Mouse (Mus musculus): Measurements from ENCODE around the gene Gm9913. TPM values are rescaled to one million over a fixed set of nuclear protein-coding genes. Genes with fewer than 3 reads are reported as not detected.

The Gm9913 gene
- polyA plus RNA-seq, 1 experiment from 2014 or later: 0.66 TPM

GRCm38 (mm10) chr2:125476231-125476630 is 28.7 kb upstream of the Gm9913 start:
- H3K4me1 ChIP-seq (replicated peaks; ENCODE audit: control insufficient read depth, insufficient read depth, low read length): peaks cover 18% of the 10 kb centered on the region; the same call in 1 of the 2 replicates
- H3K9me3 ChIP-seq (ENCODE audit: control insufficient read depth, low read length): no peaks in the 10 kb centered on the region
- no peak overlapping the region for H3K4me2 ChIP-seq (ENCODE audit: low read length)
- no peak overlapping the region for H3K4me3 ChIP-seq (ENCODE audit: low read depth, low read length)
- H3K36me3 ChIP-seq (ENCODE audit: control insufficient read depth, insufficient read depth, low read length): peaks cover 11% of the 10 kb centered on the region
- no peak for DNase-seq (ENCODE audit: low spot score)
- no peak overlapping the region for H3K9ac ChIP-seq (ENCODE audit: low read length)
- 72% methylated on average over 3 of the region's 3 CpGs for WGBS
- H3K27ac ChIP-seq (ENCODE audit: low read depth): no peak overlapping the region
- no peaks in the 10 kb centered on the region for H3K27me3 ChIP-seq (replicated peaks; ENCODE audit: control insufficient read depth, insufficient read depth, low read length)
- ATAC-seq (replicated peaks; ENCODE audit: low FRiP score, low TSS enrichment, low read depth): no peak

- no peak overlapping the region for H3K27ac ChIP-seq (ENCODE audit: low read depth)
- H3K4me3 ChIP-seq (ENCODE audit: low read depth, low read length): no peak overlapping the region
- H3K4me2 ChIP-seq (ENCODE audit: low read length): no peak overlapping the region
- DNase-seq (ENCODE audit: low spot score): no peak
- H3K9ac ChIP-seq (ENCODE audit: low read length): no peak overlapping the region
- H3K4me1 ChIP-seq (replicated peaks; ENCODE audit: control insufficient read depth, insufficient read depth, low read length): peaks cover 18% of the 10 kb centered on the region; the same call in 1 of the 2 replicates
- 74% methylated on average over 3 of the region's 3 CpGs for WGBS
- H3K36me3 ChIP-seq (ENCODE audit: control insufficient read depth, insufficient read depth, low read length): peaks cover 4% of the 10 kb centered on the region
- no peak for ATAC-seq (replicated peaks; ENCODE audit: low FRiP score, low TSS enrichment, low read depth)
- no peaks in the 10 kb centered on the region for H3K27me3 ChIP-seq (replicated peaks; ENCODE audit: control insufficient read depth, insufficient read depth, low read length)
- H3K9me3 ChIP-seq (ENCODE audit: control insufficient read depth, low read length): no peaks in the 10 kb centered on the region
Observed at GRCm38 (mm10) chr2:125477367-125477766, 27.5 kb upstream of the Gm9913 start.

GRCm38 (mm10) chr2:125478705-125479104 is 26.2 kb upstream of the Gm9913 start:
- 76% methylated on average over 4 of the region's 4 CpGs for WGBS
- Histone ChIP-seq H3K9ac (ENCODE audit: low read length) (no peak overlapping the region), H3K4me1 (replicated peaks; ENCODE audit: control insufficient read depth, insufficient read depth, low read length) (peaks cover 13% of the 10 kb centered on the region; the same call in 1 of the 2 replicates), H3K36me3 (ENCODE audit: control insufficient read depth, insufficient read depth, low read length) (no peaks in the 10 kb centered on the region; the same call in 1 of the 2 replicates), H3K9me3 (ENCODE audit: control insufficient read depth, low read length) (no peaks in the 10 kb centered on the region), H3K4me2 (ENCODE audit: low read length) (no peak overlapping the region), H3K27me3 (replicated peaks; ENCODE audit: control insufficient read depth, insufficient read depth, low read length) (no peaks in the 10 kb centered on the region), H3K27ac (ENCODE audit: low read depth) (no peak overlapping the region), H3K4me3 (ENCODE audit: low read depth, low read length) (no peak overlapping the region)
- peak; percentile 38 for DNase-seq (ENCODE audit: low spot score)
- ATAC-seq (replicated peaks; ENCODE audit: low FRiP score, low TSS enrichment, low read depth): no peak

GRCm38 (mm10) chr2:125480057-125480456 is 24.8 kb upstream of the Gm9913 start:
- no peak for ATAC-seq (replicated peaks; ENCODE audit: low FRiP score, low TSS enrichment, low read depth)
- WGBS: 69% methylated on average over 5 of the region's 5 CpGs
- Histone ChIP-seq H3K9ac (ENCODE audit: low read length) (no peak overlapping the region), H3K9me3 (ENCODE audit: control insufficient read depth, low read length) (no peaks in the 10 kb centered on the region), H3K4me3 (ENCODE audit: low read depth, low read length) (no peak overlapping the region), H3K4me1 (replicated peaks; ENCODE audit: control insufficient read depth, insufficient read depth, low read length) (peaks cover 15% of the 10 kb centered on the region; the same call in 1 of the 2 replicates), H3K36me3 (ENCODE audit: control insufficient read depth, insufficient read depth, low read length) (no peaks in the 10 kb centered on the region; the same call in 1 of the 2 replicates), H3K27ac (ENCODE audit: low read depth) (no peak overlapping the region), H3K4me2 (ENCODE audit: low read length) (no peak overlapping the region), H3K27me3 (replicated peaks; ENCODE audit: control insufficient read depth, insufficient read depth, low read length) (no peaks in the 10 kb centered on the region)
- DNase-seq (ENCODE audit: low spot score): peak; percentile 51

GRCm38 (mm10) chr2:125481116-125481515 is 23.8 kb upstream of the Gm9913 start:
- no peaks in the 10 kb centered on the region; the same call in 1 of the 2 replicates for H3K36me3 ChIP-seq (ENCODE audit: control insufficient read depth, insufficient read depth, low read length)

GRCm38 (mm10) chr2:125481531-125482317 is 23.2 kb upstream of the Gm9913 start:
- Histone ChIP-seq H3K4me2 (ENCODE audit: low read length) (no peak overlapping the region), H3K4me1 (replicated peaks; ENCODE audit: control insufficient read depth, insufficient read depth, low read length) (peaks cover 15% of the 10 kb centered on the region; the same call in 1 of the 2 replicates), H3K9me3 (ENCODE audit: control insufficient read depth, low read length) (no peaks in the 10 kb centered on the region), H3K36me3 (ENCODE audit: control insufficient read depth, insufficient read depth, low read length) (no peaks in the 10 kb centered on the region; the same call in 1 of the 2 replicates), H3K27me3 (replicated peaks; ENCODE audit: control insufficient read depth, insufficient read depth, low read length) (no peaks in the 10 kb centered on the region), H3K9ac (ENCODE audit: low read length) (no peak overlapping the region), H3K27ac (ENCODE audit: low read depth) (no peak overlapping the region), H3K4me3 (ENCODE audit: low read depth, low read length) (no peak overlapping the region)
- ATAC-seq (replicated peaks; ENCODE audit: low FRiP score, low TSS enrichment, low read depth): no peak
- 89% methylated on average over 9 of the region's 9 CpGs for WGBS
- peak; percentile 27 for DNase-seq (ENCODE audit: low spot score)

More at GRCm38 (mm10) chr2:125481116-125481515, 23.8 kb upstream of the Gm9913 start:
- H3K27me3 ChIP-seq (replicated peaks; ENCODE audit: control insufficient read depth, insufficient read depth, low read length): no peaks in the 10 kb centered on the region
- WGBS: 80% methylated on average over 4 of the region's 4 CpGs
- H3K27ac ChIP-seq (ENCODE audit: low read depth): no peak overlapping the region
- ATAC-seq (replicated peaks; ENCODE audit: low FRiP score, low TSS enrichment, low read depth): no peak
- H3K4me1 ChIP-seq (replicated peaks; ENCODE audit: control insufficient read depth, insufficient read depth, low read length): peaks cover 15% of the 10 kb centered on the region; the same call in 1 of the 2 replicates
- no peaks in the 10 kb centered on the region for H3K9me3 ChIP-seq (ENCODE audit: control insufficient read depth, low read length)
- no peak overlapping the region for H3K9ac ChIP-seq (ENCODE audit: low read length)
- no peak overlapping the region for H3K4me3 ChIP-seq (ENCODE audit: low read depth, low read length)
- H3K4me2 ChIP-seq (ENCODE audit: low read length): no peak overlapping the region
- DNase-seq (ENCODE audit: low spot score): peak; percentile 3

GRCm38 (mm10) chr2:125484164-125484563 is 20.7 kb upstream of the Gm9913 start:
- DNase-seq (ENCODE audit: low spot score) (peak; percentile 45), ATAC-seq (replicated peaks; ENCODE audit: low FRiP score, low TSS enrichment, low read depth) (no peak)
- Histone ChIP-seq H3K27ac (ENCODE audit: low read depth) (no peak overlapping the region), H3K36me3 (ENCODE audit: control insufficient read depth, insufficient read depth, low read length) (no peaks in the 10 kb centered on the region), H3K9ac (ENCODE audit: low read length) (no peak overlapping the region), H3K27me3 (replicated peaks; ENCODE audit: control insufficient read depth, insufficient read depth, low read length) (no peaks in the 10 kb centered on the region), H3K9me3 (ENCODE audit: control insufficient read depth, low read length) (no peaks in the 10 kb centered on the region), H3K4me2 (ENCODE audit: low read length) (no peak overlapping the region), H3K4me1 (replicated peaks; ENCODE audit: control insufficient read depth, insufficient read depth, low read length) (peaks cover 15% of the 10 kb centered on the region; the same call in 1 of the 2 replicates), H3K4me3 (ENCODE audit: low read depth, low read length) (no peak overlapping the region)

- peaks cover 12% of the 10 kb centered on the region; the same call in 1 of the 2 replicates for H3K4me1 ChIP-seq (replicated peaks; ENCODE audit: control insufficient read depth, insufficient read depth, low read length)
- H3K4me3 ChIP-seq (ENCODE audit: low read depth, low read length): no peak overlapping the region
- H3K27ac ChIP-seq (ENCODE audit: low read depth): peak overlapping the region; percentile 33; the same call in 1 of the 2 replicates
- DNase-seq (ENCODE audit: low spot score) (peak; percentile 46), ATAC-seq (replicated peaks; ENCODE audit: low FRiP score, low TSS enrichment, low read depth) (no peak)
- H3K9ac ChIP-seq (ENCODE audit: low read length): no peak overlapping the region
- no peaks in the 10 kb centered on the region for H3K36me3 ChIP-seq (ENCODE audit: control insufficient read depth, insufficient read depth, low read length)
- H3K9me3 ChIP-seq (ENCODE audit: control insufficient read depth, low read length): no peaks in the 10 kb centered on the region
- no peak overlapping the region for H3K4me2 ChIP-seq (ENCODE audit: low read length)
- no peaks in the 10 kb centered on the region for H3K27me3 ChIP-seq (replicated peaks; ENCODE audit: control insufficient read depth, insufficient read depth, low read length)
- 76% methylated on average over 9 of the region's 9 CpGs for WGBS
Observed at GRCm38 (mm10) chr2:125484910-125485309, 20.0 kb upstream of the Gm9913 start.

Data from intestine, embryonic 14.5 days (tissue).